Mouse (Mus musculus) mouse embryonic stem cell (cell line): Measurements from ENCODE around the gene Adamts12.

Experiments
- in situ Hi-C, 2 experiments: fragments of 300-500 bp; cut with MboI; formaldehyde crosslinking; loops; 1 replicate in 1 of 2; 3 replicates in 1 of 2; pipeline ENCODE4 v1.14.3; 2019 to 2020; ENCODE audit warnings: low sequenced_read_pairs in 2 of 2, low pct_unique_long_range_greater_than_20kb in 1 of 2, mixed read lengths in 1 of 2; ENCODE audit not compliant: unreplicated experiment in 1 of 2

Gene Adamts12

DNA sequence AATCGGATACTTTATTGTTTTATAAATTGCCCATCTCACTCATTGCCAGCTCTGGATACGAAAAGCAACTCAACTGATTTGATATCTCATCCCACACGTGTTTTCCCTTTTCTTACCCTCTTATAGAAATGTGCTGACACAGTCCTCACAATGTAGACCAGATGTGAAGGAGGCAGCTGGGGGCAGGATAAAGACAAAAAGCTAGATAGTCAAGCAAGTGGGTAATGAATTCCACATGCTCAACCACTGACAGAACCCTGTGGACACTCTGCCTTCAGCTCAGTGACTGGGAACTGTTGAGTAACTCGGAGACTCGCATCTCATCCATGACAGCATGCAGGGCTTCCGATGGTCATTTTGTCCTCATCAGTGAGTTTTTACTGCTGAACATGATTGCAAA lies 146.4 kb downstream of the Adamts12 start:
- in situ Hi-C loops = no loop called here

DNA sequence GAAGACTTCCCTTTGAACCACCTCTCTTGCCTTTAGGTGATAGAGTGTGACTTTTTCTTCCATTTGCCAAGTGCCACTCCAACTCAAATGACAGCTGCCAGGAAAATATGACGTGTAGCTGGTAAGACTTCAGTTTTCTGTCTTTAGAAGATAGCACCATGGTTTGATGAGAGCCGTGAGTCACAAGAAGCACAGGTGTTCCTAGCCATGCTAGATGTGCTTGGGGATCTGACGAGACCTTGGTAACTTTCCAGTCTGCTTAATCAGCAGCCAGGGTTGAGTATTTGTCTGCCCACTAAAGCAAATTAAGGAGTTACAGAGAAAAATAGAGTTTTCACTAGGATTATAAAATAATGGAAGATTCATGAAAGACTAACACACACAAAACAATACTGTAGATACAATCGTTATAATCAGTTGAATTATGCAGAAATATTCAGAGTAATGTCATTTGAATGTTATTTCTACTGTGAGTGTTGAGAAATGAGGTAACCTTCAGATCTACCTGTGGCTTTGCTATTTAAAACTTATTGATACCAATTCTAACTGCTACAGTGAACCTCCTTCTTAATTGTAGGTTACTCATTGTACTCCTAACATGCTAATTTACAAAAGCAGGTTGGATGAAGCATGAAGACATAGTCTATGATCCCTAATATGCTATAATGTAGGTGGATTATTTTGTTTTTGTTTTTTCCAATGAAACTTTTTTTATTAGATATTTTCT lies 169.5 kb downstream of the Adamts12 start:
- in situ Hi-C loops = no loop called here

DNA sequence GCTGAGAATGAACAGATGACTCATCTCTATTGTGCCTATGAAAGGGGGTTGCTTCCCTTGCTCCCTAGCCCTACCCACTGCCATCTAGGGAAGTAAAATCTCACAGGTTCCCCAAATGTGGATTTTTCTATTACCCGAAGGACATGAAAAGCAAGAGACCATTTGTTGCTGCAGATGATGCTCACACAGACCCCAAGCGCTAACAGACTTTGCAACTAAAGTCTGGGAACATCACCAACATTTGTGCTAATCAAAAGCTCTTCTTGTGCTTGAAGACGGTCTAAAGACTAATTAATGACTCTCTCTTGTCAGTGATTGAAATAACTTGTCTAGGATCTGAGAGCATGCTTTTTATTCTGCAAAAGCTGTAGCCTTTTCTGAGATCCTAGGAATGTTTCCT lies 175.8 kb downstream of the Adamts12 start:
- in situ Hi-C loops = no loop called here

DNA sequence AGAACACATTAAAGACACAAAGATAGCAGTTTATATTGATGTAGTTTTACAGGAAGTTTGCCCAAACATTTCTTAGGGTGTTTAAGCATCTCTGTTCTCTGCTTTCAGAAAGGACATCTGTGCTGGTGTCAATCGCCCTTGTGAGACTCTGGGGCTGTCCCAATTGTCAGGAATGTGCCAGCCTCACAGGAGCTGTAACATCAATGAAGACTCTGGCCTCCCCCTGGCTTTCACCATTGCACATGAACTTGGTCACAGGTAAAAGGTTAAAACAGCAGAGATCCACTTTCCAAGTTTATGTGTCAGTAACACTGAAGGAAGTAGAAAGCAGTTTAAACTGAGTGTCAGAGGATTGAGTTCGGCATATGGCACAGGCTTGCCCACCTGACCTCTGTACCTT lies 176.7 kb downstream of the Adamts12 start:
- in situ Hi-C loops = no loop called here

DNA sequence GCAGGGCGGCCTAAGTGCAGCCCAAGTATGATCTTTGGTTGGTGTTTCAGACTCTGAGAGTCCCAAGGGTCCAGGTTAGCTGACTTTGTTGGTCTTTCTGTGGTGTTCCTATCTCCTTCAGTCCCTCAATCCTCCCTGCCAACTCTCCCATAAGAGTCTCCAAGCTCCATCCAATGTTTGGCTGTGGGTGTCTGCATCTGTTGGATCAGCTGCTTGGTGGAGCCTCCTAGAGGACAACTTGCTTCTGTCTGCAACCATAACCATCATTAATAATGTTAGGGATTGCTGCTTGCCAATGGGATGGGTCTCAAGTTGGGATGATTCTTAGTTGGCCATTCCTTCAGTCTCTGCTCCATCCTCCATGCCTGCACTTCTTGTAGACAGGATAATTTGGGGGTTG lies 181.8 kb downstream of the Adamts12 start:
- in situ Hi-C loops = no loop called here

DNA sequence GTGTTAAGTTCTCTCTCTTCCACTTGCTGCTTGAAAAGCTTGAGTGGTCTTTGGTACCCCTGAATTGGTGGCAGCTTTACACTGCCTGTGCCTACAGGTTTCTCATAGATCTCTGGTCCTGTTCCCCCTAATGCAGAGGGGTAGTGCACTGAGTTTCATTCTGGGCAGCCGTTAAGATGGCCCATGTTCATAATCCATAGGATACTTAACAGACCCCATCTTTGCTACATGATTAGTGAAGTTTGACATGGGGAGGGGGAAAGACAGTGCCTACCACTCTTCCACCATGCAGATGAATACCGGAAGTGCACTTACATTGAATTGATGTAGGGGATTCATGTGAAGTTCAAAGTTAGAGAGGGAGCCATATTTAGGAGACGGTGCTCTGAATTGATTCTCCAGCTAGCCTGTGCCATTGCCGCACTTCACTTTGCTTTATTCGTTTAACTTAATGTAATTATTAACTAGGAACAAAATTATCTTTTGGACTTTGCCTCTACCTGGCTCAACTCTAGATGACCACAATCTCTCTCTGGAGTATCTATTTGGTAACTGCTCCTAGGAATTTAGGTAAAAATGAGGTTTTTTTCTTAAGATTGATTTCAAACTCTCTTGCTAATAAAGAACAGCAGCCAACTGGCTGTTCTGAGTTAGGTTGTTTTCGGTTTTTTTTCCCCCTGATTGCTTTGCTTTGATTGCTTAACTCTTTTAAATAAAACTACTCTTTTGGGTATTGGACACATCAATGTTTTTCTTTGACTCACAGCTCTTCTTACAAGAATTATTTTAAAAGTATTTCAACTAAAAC lies 214.9 kb downstream of the Adamts12 start:
- in situ Hi-C loops = no loop called here

DNA sequence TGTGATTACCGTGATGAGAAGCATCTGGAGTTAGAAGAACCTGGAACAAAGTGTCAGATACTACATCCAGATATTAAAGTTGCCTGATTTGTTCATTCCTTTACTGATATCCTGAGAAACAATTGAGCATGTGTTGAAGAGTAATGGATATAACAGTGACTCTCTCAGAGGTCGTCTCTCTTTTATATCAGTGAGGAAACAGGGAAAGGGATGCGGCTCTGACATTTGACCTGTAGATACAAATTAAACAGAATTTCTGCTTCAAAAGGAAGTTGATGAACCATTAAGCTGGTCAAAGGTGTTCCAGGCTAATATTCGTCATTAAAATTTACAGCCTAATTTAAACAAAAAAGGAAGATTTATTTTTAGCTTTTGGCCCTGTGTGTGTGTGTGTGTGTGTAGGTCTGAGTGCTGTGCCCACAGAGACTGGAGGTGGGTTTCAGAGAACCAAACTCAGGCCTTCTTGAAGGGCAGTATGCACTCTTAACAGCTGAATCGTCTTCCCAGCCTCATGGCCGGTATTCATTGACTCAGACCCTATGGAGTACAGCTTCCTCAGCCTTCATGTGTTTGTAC lies 216.2 kb downstream of the Adamts12 start:
- in situ Hi-C loops = no loop called here

DNA sequence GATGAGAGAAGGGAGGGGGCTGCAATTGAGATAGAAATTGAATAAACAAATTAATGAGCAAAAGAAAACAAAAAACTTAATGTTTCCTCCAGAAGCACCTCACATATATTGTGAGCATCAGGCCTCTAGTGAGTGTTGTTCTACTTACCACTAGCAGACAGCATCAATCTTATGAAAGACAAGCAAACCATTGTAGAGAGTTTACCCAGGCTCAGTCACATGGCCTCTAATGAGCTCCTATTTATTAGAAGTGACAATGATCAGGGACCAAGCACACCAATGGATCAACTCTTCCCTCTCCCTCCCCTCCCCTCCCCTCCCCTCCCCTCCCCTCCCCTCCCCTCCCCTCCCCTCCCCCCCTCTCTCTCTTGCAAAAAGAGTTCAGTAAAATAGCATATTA lies 218.6 kb downstream of the Adamts12 start:
- in situ Hi-C loops = no loop called here

DNA sequence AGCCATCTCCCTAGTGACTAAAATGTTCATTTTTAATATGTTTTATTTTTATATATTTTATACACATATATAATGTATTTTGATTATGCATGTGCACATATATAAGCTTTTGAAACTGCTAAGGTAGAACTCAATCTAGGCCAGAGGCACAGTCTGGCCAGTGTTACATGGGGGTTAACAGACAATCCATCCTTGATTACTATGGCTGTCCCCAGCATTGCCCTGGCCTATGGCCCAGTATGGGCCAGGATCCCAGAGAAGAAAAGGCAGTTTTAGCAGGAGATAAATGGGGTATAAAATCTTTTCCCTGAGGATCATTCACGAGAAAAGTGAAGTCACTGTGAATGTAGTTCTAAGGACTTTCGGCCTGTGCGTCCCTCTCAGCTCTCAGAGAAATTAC lies 223.2 kb downstream of the Adamts12 start:
- in situ Hi-C loops = no loop called here

DNA sequence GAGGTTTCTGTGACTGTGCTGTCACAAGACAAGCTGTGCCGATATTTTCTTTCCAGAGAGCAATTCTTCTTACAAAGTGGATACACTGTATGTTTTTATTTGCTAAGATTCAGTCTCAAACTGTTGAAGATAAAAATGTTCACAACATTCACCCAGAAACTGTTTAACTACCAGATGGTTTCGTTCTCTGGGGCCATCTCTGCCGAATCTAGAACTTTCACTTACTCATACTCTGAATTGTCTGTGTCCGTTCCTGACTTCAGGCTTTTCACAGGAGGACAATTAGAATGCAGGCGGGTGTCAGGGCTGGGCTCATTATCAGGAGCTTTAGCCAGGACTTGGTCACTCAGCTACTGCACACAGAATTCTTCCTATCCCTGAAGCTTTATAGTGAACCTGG lies 227.7 kb downstream of the Adamts12 start:
- in situ Hi-C loops = no loop called here

DNA sequence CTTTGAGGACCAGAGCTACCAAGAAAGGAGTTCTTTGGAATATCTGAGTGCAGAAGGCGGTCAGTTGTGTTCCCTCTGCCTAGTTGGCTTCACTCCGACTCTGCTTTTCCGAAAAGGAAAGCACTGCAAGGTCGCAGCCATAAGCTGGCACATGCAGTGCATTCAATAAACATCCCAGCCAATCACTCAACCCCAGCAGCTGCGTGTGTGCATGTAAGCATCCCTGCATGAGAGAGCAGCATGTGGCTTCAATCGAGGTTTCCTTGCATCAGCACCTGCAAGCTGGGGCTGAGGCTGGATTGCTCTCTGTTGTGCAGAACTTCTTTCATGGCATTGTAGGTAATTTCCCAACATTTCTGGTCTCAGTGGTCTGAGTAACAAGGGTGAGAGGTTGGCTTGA lies 230.4 kb downstream of the Adamts12 start:
- in situ Hi-C loops = no loop called here

DNA sequence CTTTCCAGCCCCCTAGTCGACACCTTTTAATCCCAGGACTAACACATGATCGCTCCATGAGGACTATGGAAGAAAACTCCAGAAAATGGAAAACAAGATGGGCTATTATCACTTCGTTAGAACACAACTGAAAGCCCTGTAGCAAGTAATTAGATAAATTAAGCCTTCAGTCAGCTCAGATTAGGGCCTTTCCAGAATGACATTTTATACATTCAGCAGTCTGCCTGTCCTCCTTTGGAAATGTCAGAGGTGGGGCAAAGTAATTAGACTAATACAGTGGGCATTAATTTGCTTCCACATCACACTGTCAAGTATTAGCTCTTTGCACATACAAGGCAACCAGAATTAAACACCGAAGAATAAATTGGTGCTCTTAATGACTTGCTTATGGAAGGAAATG lies 233.4 kb downstream of the Adamts12 start:
- in situ Hi-C loops = no loop called here

DNA sequence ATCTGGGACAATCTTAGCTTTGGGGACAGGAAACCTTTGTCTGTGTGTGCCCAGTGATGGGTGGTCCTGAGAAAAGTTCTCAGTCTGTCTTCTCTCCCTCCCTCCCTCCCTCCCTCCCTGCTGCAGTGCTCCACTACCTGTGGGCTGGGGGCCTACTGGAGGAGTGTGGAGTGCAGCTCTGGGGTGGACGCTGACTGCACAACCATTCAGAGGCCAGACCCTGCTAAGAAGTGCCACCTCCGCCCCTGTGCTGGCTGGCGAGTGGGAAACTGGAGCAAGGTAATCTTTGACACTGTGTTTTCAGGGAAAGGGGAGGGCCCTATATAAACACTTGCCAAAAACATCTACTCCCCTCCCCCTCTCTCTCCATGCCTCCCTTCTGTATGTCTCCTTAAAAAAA lies 252.5 kb downstream of the Adamts12 start:
- in situ Hi-C loops = no loop called here

DNA sequence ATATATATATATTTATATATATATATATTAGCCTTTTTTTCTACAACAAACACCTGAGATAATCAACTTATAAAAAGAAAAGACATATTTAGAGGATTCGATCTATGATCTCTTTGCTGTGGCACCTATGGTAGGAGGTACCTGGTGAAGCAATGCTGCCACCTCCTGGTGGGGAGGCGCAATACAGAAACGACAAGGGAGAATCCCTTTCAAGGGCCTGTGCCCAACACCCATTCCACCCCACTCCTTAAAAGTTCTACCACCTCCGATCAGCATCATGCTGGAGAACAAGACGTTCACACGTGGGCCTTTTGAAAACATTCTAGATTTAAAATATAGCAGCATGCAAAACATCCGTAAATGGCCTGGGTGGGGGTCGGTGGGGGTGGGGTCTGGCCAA lies 255.9 kb downstream of the Adamts12 start:
- in situ Hi-C loops = loop anchor here in 1 of 2 experiments (10.0 kb wide), 1 partner anchor 286 kb away; the partner anchor contains the start of gene Rxfp3

DNA sequence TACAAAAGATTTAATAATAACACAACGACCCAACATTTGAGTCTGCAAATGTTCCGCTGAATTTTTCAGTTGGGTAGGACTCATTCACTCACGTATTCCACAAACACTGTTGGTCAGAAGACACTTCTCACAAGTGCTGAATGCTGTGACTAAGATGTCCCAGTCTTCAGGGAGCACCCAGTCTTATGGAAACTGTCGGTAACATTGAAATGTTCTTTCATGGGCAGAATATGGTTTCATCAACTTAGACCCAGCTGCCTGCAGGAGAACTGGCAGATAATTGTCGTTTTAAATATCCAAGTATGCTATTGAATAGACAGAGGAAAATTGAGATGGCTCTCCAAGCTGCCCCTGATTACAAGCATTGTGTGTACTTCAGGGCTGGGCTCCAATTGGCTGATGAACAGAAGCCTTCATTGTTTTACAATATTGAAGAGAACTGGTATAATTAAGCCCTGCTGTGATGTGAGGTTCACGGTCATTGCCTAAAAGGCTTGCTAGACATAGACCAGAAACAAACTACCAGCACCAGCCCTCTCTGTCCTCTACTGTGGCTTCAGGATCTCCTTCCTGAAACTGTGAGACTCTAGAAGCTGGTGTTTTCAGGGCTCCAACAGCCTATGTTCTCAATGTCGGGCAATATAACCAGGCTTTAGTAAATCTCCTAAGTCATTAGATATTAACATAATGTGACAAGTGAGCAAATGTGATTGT lies 275.0 kb downstream of the Adamts12 start:
- in situ Hi-C loops = no loop called here

DNA sequence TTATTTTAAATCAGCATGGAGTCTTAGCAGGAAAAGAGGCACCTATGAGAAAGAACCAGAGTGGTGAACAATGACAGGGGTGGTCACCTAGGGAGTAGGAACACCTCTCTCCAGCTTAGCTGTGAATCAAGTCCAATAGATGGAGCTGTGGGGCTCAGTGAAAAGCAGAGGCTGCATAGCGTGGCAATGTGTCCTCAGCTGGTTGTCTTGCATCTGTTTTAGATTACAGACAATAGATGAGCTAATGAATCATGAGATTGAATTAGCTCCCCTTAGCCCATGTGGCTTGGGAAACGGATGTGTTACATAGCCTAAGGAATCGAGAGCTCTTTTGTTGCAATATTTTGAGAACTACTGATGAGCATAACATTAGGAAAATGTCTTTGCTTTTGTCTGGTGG lies 291.3 kb downstream of the Adamts12 start:
- in situ Hi-C loops = no loop called here

DNA sequence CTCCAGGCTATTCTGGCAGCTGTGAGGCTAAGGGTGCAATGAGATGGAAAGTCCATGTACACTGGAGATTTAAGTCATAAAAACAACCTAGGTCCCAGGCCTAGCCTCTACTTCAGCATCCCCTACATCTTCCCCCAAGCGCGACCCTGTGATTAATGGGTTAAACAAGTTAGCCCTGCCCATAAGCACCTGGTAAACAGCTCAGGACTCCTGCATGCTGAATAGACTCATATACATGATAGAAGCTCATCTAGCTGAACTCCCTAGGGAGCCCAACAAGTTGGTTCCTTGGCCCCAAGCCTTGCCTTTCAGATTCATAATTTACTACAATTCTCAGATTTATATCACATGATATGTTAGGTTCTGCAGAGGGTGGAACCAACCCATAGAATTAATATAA lies 292.9 kb downstream of the Adamts12 start:
- in situ Hi-C loops = no loop called here

DNA sequence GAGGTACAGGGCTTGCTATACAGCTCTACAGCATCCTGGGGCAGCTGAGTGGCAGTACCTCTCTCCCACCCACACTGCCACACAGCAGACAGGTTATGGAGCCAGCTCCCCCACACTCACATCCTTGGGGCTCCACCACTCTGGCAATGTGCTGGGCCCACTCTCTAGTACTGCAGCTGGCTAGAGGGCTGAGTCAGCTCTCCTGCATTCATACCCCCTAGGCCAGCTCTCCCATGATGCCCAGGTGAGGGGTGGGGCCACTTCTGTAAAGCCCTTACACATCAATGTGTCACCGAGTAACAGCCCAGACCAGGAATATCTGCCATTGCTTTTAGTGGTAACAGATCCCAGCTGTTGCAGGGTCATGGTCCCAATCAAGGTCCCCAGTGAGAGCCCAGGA lies 296.3 kb downstream of the Adamts12 start:
- in situ Hi-C loops = no loop called here

DNA sequence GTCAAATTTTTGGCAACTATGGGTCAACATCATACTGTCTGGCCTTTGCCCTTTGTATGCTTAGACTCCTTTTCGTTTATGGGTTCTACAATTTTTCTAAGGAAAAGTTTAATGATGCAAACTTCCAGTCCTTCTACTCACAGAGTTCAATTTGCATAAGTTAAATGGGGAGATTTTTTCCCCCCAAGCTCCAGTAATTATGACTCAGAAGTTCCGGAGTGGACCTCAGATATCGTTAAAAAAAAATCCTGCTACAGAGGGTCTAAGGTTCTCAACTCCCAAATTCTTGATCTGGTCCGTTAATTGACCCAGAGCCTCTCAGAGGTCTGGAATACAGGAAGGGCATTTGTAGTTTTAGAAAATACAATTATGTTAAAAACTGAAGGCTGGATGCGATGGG lies 297.2 kb downstream of the Adamts12 start:
- in situ Hi-C loops = no loop called here
